Mouse (Mus musculus): ENCODE results near the gene Thpo.

- TF ChIP-seq CTCF (IDR thresholded peaks at IDR 0.05; ENCODE audit: low read depth), result peak; percentile 87
- TF ChIP-seq EP300 (IDR thresholded peaks at IDR 0.05; ENCODE audit: low read depth), result peak; percentile 10; the same call in 1 of the 2 replicates
These were observed 31.8 kb downstream of the Thpo start for GRCm38 (mm10) chr16:20702522-20702893.

All from liver, postnatal 0 days (tissue).